Mouse (Mus musculus) T-helper 17 cell (primary cell): ENCODE results near the gene Tnfaip1.
"Not testable (repeated sequence)": the region's sequence is repeated elsewhere in the genome, so short reads cannot be mapped to it uniquely, and the experiment has no call there.

Experiments
- in situ Hi-C, 2 experiments: fragments of 300-600 bp; cut with MboI, MseI; formaldehyde crosslinking; loops; 1 replicate in 1 of 2; 2 replicates in 1 of 2; pipeline ENCODE4 v1.15.1; 2025; ENCODE audit warnings: high pct_unique_total_duplicates in 2 of 2

Gene Tnfaip1

GRCm38 (mm10) chr11:78536080-78536689, at the start of gene Tnfaip1, which contains the start of gene Ift20:
Tnfaip1 (minus strand) TSS chr11:78536332.
Ift20 (plus strand) TSS chr11:78536361.
- in situ Hi-C loops: loop anchor here (10.0 kb wide), 2 partner anchors 1041 to 1549 kb away; partner anchors contain the start of genes Atad5 (in 1 of the 2), Crlf3 (in 1 of the 2) and Git1 (in 1 of the 2)

- in situ Hi-C loops: loop anchor here (5.0 to 25.0 kb wide), 4 partner anchors 154 to 372 kb away; partner anchors contain the start of gene Lyrm9 (in 1 of the 2)
These were observed 46.7 kb upstream of the Tnfaip1 start for GRCm38 (mm10) chr11:78582848-78583247.

- in situ Hi-C loops: loop anchor here in 1 of 2 experiments (25.0 kb wide), 1 partner anchor 262 kb away; the partner anchor contains the start of gene Lyrm9
These were observed 38.8 kb upstream of the Tnfaip1 start for GRCm38 (mm10) chr11:78574975-78575374.

GRCm38 (mm10) chr11:78574536-78574935, 38.4 kb upstream of the Tnfaip1 start:
- in situ Hi-C loops: no loop called here

- in situ Hi-C loops: not testable (repeated sequence)
These were observed 37.9 kb upstream of the Tnfaip1 start for GRCm38 (mm10) chr11:78574031-78574430.

GRCm38 (mm10) chr11:78571854-78572253, 35.7 kb upstream of the Tnfaip1 start:
- in situ Hi-C loops: no loop called here

- in situ Hi-C loops: no loop called here
These were observed 35.3 kb upstream of the Tnfaip1 start for GRCm38 (mm10) chr11:78571441-78571840.

GRCm38 (mm10) chr11:78569806-78570205, 33.7 kb upstream of the Tnfaip1 start:
- in situ Hi-C loops: loop anchor here in 1 of 2 experiments (10.0 kb wide), 1 partner anchor 375 kb away; no protein-coding TSS in a partner anchor

- in situ Hi-C loops: loop anchor here in 1 of 2 experiments (10.0 kb wide), 1 partner anchor 376 kb away; no protein-coding TSS in a partner anchor
These were observed 32.7 kb upstream of the Tnfaip1 start for GRCm38 (mm10) chr11:78568827-78569226.

GRCm38 (mm10) chr11:78567614-78568013, 31.5 kb upstream of the Tnfaip1 start:
- in situ Hi-C loops: loop anchor here in 1 of 2 experiments (10.0 kb wide), 1 partner anchor 377 kb away; no protein-coding TSS in a partner anchor

- in situ Hi-C loops: loop anchor here in 1 of 2 experiments (10.0 kb wide), 1 partner anchor 378 kb away; no protein-coding TSS in a partner anchor
These were observed 30.6 kb upstream of the Tnfaip1 start for GRCm38 (mm10) chr11:78566775-78567174.

- in situ Hi-C loops: loop anchor here in 1 of 2 experiments (10.0 kb wide), 1 partner anchor 384 kb away; no protein-coding TSS in a partner anchor
These were observed 24.3 kb upstream of the Tnfaip1 start for GRCm38 (mm10) chr11:78560447-78560846.

GRCm38 (mm10) chr11:78557241-78557640, 21.1 kb upstream of the Tnfaip1 start:
- in situ Hi-C loops: no loop called here

GRCm38 (mm10) chr11:78556070-78556469, 19.9 kb upstream of the Tnfaip1 start:
- in situ Hi-C loops: no loop called here

- in situ Hi-C loops: no loop called here
These were observed 19.5 kb upstream of the Tnfaip1 start for GRCm38 (mm10) chr11:78555623-78556022.

- in situ Hi-C loops: no loop called here
These were observed 14.9 kb upstream of the Tnfaip1 start for GRCm38 (mm10) chr11:78551059-78551398.

- in situ Hi-C loops: no loop called here
These were observed 14.3 kb upstream of the Tnfaip1 start, which contains the start of gene Tmem97 for GRCm38 (mm10) chr11:78550168-78551058. Tmem97 (minus strand) TSS chr11:78550777.

- in situ Hi-C loops: no loop called here
These were observed 13.4 kb upstream of the Tnfaip1 start for GRCm38 (mm10) chr11:78549491-78549987.

GRCm38 (mm10) chr11:78547718-78548460, 11.8 kb upstream of the Tnfaip1 start:
- in situ Hi-C loops: no loop called here

- in situ Hi-C loops: no loop called here
These were observed 9.0 kb upstream of the Tnfaip1 start for GRCm38 (mm10) chr11:78545181-78545580.
